Mouse (Mus musculus) subcutaneous adipose tissue, adult 2 months (tissue): ENCODE measurements around the gene Gm7257. TPM values are rescaled to one million over a fixed set of nuclear protein-coding genes. Genes with fewer than 3 reads are reported as not detected.

Source experiments
- polyA plus RNA-seq: library from polyadenylated mRNA; depleted of rRNA; stranded (reverse); fragments of >200 nt; gene quantifications from 2 replicates; pipeline ENCODE4 v1.2.3, GENCODE M21; 2012; ENCODE audit warnings: low replicate concordance; rRNA removed

The Gm7257 gene
- not detected in 2 replicates for polyA plus RNA-seq

GRCm38 (mm10) chr9:36431584-36431983, at the start of gene Gm7257:
Gm7257 (plus strand) TSS chr9:36431884.

DNA sequence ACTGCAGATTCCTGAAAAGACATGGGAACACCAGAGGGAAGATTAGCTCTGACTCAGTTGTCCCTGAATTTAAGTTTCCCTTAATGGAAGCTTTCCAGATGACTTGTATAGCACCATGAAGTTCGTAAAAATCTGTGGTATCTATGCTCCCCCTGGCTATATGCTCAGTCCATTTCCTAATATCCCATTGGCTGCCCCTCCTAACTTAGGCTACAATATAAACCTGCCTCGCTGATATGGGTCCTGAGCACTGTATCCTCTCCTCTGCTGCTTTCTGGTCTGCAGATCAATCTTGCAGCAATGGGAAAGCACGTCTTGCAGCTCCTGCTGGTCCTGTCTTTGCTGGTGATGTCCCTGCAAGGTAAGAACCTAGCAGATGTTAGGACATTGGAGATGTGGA, 43.7 kb downstream of the Gm7257 start, which contains the start of gene Gm9513:
Gene Gm9513, plus strand, starts transcription at position 301 of the 400 bp plus-strand sequence.

Other genes with a start within 250 kb of the Gm7257 start
- not detected in 2 replicates for gene Gm9513, start 43.8 kb downstream of the Gm7257 start, polyA plus RNA-seq
- not detected in 2 replicates for gene Gm5615, start 110.1 kb downstream of the Gm7257 start, polyA plus RNA-seq
- gene Gm17689, start 150.8 kb downstream of the Gm7257 start, polyA plus RNA-seq = not detected in 2 replicates
- gene A630095E13Rik, start 211.5 kb downstream of the Gm7257 start, polyA plus RNA-seq = 0.32 TPM in 1 of 2 replicates, not detected in the other